Mouse (Mus musculus) heart, postnatal 4 days (tissue): ENCODE measurements at regions not wholly inside any gene's neighbourhood (a gene's known extent, or its start where the extent isn't known, plus 50 kb on each side); places are given as distances from the start of the nearest gene placed in this dataset.

ENCODE experiments used
- DNase-seq: peaks from one replicate; pipeline ENCODE4 v3.0.0; 2021

- DNase-seq = no peak
These were observed 646.4 kb upstream of the Slit2 start for GRCm38 (mm10) chr5:47336511-47336910.

- no peak for DNase-seq
These were observed 643.1 kb upstream of the Slit2 start for GRCm38 (mm10) chr5:47339807-47340206.

DNA sequence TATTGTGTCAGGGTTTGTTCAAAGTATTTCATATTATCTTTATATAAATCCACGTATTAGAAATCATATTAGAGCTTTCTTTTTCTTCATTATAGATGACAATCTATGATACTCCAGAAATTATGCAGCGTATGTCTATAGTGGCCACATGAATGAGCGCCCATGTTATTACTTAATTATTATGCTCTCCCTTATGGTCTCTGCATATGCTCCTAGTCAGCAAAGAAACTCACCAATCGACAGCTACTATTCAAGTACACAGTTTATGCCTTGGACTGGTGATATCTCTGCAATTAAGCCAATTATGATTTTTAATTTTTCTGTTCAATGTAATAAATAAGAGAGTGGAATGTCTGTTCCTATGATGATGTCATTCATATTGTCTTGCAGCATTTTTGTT is 612.8 kb upstream of the Slit2 start:
- no peak for DNase-seq

GRCm38 (mm10) chr5:47385930-47386329 is 597.0 kb upstream of the Slit2 start:
- DNase-seq = no peak

GRCm38 (mm10) chr5:47386750-47387149 is 596.2 kb upstream of the Slit2 start:
- DNase-seq = no peak

DNA sequence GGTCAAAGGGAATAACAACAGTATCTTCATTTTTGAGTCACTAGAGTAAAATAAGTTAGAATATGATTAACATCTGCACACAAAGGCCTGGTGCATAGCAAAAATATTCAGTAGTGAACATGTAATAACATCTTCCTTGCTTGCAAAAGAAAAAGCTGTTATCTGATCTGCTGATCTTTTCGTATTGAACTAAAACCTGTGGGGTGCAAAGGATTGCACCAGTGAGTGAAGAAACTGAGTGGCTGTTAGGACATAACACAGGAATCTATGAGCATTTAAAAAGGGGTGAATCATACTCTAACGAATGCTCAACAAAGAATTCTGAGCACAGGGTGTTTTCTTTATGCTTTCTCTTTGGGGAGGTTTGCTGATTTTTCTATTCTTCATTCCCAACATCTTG is 592.2 kb upstream of the Slit2 start:
- DNase-seq = no peak

- peak; percentile 31 for DNase-seq
These were observed 586.1 kb upstream of the Slit2 start for GRCm38 (mm10) chr5:47396874-47397273.

GRCm38 (mm10) chr5:47421916-47422315 is 561.0 kb upstream of the Slit2 start:
- no peak for DNase-seq

DNA sequence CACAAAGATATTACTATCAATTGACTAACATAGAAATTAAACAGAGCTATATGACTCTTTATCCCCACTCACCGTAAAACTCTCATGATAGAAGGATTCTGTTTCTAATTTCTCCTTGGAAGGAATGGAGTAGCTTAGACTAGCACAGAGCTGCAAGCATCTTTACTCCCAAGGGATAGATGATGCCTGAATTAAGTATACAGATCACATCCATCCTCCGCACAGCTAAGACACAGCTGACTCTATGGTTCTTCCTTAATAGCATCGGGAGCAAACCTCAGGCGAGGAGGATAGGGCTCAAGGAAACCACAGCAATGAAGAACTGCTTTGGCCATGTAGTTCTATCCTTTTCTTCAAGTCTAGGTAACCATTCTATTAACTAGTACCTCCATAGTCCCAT is 556.9 kb upstream of the Slit2 start:
- DNase-seq = no peak

GRCm38 (mm10) chr5:47426467-47426866 is 556.5 kb upstream of the Slit2 start:
- no peak for DNase-seq

DNA sequence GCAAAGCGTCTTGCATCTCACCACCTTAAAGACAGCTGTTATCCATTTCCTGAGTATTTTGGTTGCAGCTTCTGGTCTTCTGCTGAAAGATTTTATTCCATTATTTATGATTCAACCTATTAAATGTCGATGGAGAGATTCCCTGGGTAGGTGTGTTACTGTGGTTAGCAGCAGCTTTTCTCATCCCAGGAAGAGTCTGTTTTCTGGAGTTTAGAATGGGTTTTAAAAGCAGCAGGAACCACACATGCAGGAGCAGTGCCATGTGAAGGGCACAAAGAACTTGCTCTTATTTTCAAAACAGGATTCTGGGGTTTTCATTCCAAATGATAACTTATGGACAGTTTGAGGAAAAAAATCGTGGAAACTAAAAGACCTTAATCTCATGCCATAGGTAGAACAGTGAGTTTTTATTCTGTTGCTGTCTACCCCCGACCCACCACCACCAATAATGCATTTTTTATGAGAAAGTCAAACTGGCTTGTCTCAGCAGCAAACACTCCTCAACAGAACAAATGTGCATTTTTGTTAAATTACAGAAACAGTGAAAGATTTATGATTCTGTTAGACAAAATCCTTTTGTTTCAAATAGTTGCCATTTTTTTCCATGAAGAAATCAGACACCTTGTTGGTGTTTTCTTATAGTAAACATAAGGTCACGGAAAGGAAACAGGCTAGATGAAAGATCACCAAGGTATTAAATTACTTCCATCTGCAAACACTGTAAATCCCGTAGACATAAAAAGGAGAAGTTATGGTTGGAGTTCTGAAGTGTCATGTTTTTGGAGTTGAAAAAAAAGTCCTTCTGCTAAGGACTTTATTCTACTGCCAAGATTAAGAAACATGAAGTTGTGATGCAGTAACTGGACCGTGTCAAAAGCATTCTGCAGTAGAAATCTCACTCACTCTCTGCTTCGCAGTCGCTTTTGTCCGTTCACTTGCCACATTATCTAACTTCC is 553.4 kb upstream of the Slit2 start:
- no peak for DNase-seq

GRCm38 (mm10) chr5:47431599-47432328 is 551.2 kb upstream of the Slit2 start:
- no peak for DNase-seq

DNA sequence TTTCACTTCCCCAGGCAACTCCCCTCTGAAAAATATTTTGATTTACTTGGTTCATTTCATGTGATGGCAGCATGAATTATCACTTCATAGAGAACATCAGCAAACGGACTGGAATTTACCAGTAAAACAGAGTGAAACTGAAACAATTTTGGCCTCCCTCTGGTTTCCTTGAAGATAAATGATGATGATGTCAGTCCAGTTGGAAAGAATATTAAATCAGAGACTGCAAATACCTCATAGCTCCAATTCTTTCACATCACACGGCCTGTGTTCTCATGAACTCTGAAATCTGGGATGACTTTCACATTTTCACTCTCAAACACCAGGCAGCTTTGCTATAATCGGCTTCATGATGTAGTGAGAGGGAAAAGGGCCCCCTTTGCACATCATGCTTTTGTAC is 546.5 kb upstream of the Slit2 start:
- no peak for DNase-seq

DNA sequence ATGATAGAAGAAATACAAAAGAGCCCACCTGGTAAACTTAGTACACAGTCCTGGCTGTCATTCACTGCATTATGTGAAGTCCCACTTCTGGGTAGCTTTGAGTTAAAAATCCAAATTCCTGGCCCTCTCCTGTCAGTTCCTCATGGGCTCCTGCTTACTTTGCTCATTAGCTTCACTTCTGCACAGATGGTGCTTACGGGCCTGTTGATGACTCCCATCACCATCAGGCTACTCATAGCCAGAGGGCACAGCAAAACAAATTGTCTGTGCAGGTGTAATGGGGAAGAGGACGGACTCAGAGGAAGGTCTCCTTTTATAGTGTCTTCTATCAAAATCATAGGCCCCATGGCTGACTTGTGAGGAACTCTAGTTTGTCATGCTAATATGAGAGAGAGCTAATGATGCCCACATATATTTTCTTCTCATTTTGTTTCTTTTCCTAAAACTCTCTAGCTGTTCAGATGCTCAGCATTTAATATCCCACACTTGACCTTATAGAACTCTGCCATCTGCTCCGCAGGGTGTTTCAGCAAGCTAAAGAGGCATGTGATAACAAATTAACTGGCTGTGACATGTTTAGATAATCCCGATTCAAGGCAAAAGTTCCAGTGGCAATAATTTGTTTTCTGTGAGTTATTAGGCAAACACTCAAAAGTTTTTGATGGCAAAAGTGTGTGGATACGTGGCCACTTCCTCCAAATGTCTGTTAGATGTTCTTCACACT is 536.5 kb upstream of the Slit2 start:
- no peak for DNase-seq

GRCm38 (mm10) chr5:47464848-47465247 is 518.1 kb upstream of the Slit2 start:
- DNase-seq = no peak

DNA sequence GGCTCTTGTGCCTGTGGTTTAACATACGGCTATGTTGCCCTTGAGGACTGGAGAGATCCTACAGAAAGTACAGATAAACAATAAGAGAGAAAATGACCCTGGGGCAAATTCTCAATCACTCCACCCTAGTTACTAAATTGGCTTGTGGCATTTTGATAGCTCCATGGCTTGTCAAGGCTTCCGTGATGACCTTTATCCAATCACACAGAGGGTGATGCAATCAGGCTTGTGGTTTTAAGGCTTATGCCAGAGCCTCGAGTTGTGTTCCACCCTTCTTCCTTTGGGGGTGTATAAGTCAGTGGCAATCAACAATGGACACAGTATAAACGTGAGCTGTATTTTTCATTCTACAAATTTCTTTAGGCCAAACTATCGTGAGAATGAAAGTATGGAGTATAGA is 513.5 kb upstream of the Slit2 start:
- no peak for DNase-seq

DNA sequence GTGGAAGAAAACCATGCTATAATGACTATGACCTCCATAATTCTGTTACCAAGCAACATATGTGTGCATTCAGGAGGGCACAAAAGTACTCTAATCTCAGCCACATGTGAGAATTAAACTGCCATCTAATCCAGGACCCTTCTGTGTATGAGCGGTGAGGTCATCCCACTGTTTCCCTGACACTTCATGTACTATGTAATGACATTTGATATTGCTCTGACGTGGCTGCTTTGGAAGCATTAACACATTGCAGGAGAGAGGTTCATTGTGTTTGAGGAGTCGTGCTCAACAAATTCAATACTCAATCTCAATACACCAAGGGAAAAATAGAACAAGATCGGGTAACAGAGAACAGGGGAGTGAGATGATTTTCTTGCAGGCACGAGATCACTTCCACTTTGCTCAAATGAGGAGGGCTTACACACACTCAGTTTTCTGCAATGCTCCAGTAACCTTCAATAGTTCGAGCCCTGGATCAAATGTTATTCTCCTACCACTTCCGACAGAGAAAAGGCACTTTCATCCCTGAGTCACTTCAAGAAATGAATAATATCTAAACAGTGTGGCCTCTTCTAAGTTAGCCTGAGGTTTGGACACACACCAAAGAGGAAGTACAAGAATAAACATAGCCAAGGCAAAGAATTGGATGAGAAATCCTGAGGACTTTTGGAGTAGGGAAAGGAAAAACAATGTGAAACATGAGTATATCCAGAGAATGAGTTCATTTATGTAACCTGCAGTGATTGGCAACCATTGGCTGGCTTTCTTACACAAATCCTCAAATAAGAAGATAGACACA is 510.7 kb upstream of the Slit2 start:
- no peak for DNase-seq

- no peak for DNase-seq
These were observed 503.0 kb upstream of the Slit2 start for GRCm38 (mm10) chr5:47479908-47480307.

GRCm38 (mm10) chr5:47496218-47496617 is 486.7 kb upstream of the Slit2 start:
- no peak for DNase-seq

DNA sequence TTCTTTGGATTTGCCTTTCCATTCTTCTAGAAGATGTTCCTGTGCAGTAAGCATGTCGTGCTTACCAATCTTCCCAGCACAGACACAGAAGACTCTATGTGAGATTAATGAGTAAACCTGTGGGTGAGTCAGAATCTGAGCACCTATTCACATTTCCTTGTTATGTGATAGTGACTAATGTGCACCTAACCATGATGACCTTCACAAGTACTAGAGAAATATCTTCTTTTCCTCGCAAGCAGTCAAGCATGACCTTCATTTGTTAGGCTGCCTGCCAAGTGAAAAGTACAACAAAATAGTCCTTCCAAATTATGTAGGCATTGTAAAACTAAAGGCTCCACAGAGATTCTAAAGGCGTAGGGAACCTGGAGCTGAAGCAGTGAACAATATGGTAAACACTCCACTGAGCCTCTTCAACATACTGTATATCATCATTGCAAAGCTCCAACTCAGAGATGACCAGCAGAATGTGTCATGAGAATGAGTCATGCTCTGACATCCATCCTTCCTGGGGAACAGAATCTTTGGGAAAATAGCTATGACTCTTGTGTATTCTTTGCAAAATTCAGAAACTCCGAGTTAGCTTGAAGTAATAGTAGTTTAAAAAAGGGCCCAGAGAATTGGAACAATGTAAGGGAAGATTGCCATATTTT is 480.0 kb upstream of the Slit2 start:
- no peak for DNase-seq

DNA sequence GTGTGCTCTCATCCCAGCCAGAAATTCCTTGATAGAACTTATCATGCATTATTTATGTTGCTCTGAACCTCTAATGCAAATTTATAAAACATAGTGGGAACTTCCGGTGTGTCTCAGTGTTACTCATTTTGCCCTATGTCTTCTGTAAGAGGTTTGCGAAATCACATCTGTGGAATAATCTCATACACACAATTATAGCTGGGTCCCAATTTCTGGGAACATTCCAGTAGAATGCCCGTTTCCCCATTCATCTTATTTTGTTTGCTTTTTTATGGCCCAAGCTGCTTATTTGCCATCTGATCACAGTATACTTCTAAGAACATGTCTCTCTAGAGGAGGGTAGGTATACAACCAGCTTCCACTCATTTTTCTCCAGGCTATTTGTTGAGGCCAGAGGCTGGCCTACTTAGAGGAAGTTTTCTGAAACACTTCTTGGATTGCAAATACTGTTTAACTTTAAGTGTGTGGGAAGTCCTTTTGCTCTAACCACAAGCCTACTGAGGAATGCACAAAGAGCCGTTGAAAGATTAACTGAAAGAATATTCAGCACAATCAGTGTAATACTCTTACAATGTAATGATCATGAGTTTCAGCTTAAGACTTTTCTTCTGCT is 474.1 kb upstream of the Slit2 start:
- DNase-seq = no peak
